ENCODE assay signal across 8 mouse cellular contexts in the genomic region with DNA sequence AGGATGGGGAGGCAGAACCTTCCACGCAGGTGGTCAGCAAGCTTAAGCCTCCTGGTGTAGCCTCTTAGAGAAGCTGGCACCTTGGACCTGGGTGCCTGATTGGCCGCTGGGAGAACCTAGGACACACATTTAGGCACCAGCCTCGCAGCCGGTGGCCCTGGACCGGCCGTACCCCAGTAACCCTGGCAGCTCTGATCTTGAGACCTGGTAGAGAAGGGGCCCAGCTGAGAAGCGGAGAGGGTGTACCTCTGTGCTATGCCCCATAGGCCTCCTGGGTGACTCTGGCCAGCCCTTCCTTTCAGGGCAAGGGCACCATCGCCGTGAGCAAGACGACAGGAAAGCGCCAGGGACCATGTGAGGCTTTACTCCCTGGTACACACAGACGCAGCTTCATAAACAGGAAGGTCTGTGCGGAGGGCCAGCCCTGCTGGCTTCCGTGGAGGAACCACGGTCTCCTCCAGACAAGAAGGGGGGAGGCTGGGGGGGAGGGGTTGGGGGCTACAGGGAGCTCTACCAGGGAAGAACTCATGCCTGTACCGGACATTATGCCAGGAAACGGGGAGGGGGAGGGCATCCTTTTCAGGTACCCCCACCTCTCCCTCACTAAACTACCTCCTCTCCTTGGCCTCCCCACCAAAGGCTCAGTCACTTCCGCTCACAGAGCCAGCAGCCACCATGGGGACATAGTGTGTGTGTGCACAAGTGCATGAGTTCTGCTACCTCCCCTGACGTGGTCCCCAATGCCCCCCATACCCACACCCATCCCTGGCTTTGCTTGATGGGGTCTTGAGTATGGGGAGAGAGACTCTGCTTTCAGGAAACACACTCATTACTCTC. TPM values are rescaled to one million over a fixed set of nuclear protein-coding genes. Genes with fewer than 3 reads are reported as not detected.
DNase-seq lines count a peak whose midpoint lies in the region; ATAC-seq and TF ChIP-seq lines count a peak whose summit lies in the region.

No protein-coding gene starts in this region.

- peak overlapping the region; percentile 61 for H3K9ac ChIP-seq in forebrain, embryonic 16.5 days (replicated peaks; ENCODE audit: low read depth, low read length)
- H3K9ac ChIP-seq in liver, embryonic 14.5 days (replicated peaks), result no peak overlapping the region
- H3K9ac ChIP-seq in neural tube, embryonic 12.5 days, result peak overlapping the region; percentile 44

- peaks cover 52% of the 10 kb centered on the region for H3K4me1 ChIP-seq in forebrain, embryonic 16.5 days (replicated peaks; ENCODE audit: control insufficient read depth, insufficient read depth, low read length)
- H3K4me1 ChIP-seq in liver, embryonic 14.5 days (replicated peaks; ENCODE audit: control insufficient read depth in 2 of 2, insufficient read depth in 2 of 2, low read length in 1 of 2), result peaks cover 0 to 7% of the 10 kb centered on the region in 2 experiments; a peak in 2 of 4 replicates
- H3K4me1 ChIP-seq in neural tube, embryonic 12.5 days, result peaks cover 43% of the 10 kb centered on the region

- TF ChIP-seq CTCF in liver, embryonic 14.5 days (IDR thresholded peaks at IDR 0.05; ENCODE audit: low read depth), result no peak

- 28% methylated on average over 19 of the region's 19 CpGs for WGBS in forebrain, embryonic 16.5 days
- WGBS in liver, embryonic 14.5 days (ENCODE audit: insufficient replicate concordance), result 19% methylated on average over 19 of the region's 19 CpGs
- WGBS in neural tube, embryonic 12.5 days, result 52% methylated on average over 19 of the region's 19 CpGs

- H3K36me3 ChIP-seq in forebrain, embryonic 16.5 days (ENCODE audit: control insufficient read depth, insufficient read depth), result no peaks in the 10 kb centered on the region
- no peaks in the 10 kb centered on the region for H3K36me3 ChIP-seq in liver, embryonic 14.5 days (replicated peaks; ENCODE audit: control insufficient read depth, insufficient read depth, low read depth)
- H3K36me3 ChIP-seq in neural tube, embryonic 12.5 days, result peaks cover 11% of the 10 kb centered on the region; the same call in 1 of the 2 replicates

- peak overlapping the region; percentile 38 for H3K4me3 ChIP-seq in forebrain, embryonic 16.5 days (replicated peaks; ENCODE audit: low read length)
- H3K4me3 ChIP-seq in liver, embryonic 14.5 days (ENCODE audit: insufficient read depth in 1 of 2, low read depth in 2 of 2, low read length in 2 of 2), result peak overlapping the region; percentile 21 to 45
- peak overlapping the region; percentile 35 for H3K4me3 ChIP-seq in neural tube, embryonic 12.5 days

- no peak for ATAC-seq in forebrain, embryonic 16.5 days
- ATAC-seq in liver, embryonic 14.5 days (ENCODE audit: insufficient read depth), result 0 out of 2 replicates have a peak, but pooled peaks have one; percentile 22
- ATAC-seq in neural tube, embryonic 12.5 days (ENCODE audit: low FRiP score, low read depth), result 0 out of 2 replicates have a peak, but pooled peaks have one; percentile 2
- no peak for ATAC-seq in cerebellum, adult (ENCODE audit: insufficient number of reproducible peaks, low FRiP score, low TSS enrichment)

- no peak for TF ChIP-seq EP300 in liver, embryonic 14.5 days (IDR thresholded peaks at IDR 0.05; ENCODE audit: low read depth)

- no peaks in the 10 kb centered on the region for H3K27me3 ChIP-seq in forebrain, embryonic 16.5 days (replicated peaks; ENCODE audit: control insufficient read depth, insufficient read depth, low read length)
- no peaks in the 10 kb centered on the region for H3K27me3 ChIP-seq in liver, embryonic 14.5 days (ENCODE audit: control insufficient read depth, insufficient read depth, low read length)
- no peaks in the 10 kb centered on the region for H3K27me3 ChIP-seq in neural tube, embryonic 12.5 days (replicated peaks)

- H3K27ac ChIP-seq in forebrain, embryonic 16.5 days (ENCODE audit: low read length), result peak overlapping the region; percentile 96
- H3K27ac ChIP-seq in liver, embryonic 14.5 days, result no peak overlapping the region
- peak overlapping the region; percentile 92 for H3K27ac ChIP-seq in neural tube, embryonic 12.5 days

- H3K4me2 ChIP-seq in forebrain, embryonic 16.5 days (ENCODE audit: low read length), result peak overlapping the region; percentile 56
- peak overlapping the region; percentile 75 for H3K4me2 ChIP-seq in liver, embryonic 14.5 days (ENCODE audit: low read depth)
- peak overlapping the region; percentile 54 for H3K4me2 ChIP-seq in neural tube, embryonic 12.5 days (replicated peaks)

- DNase-seq in adrenal gland, postnatal 25 days, result peak; percentile 30
- DNase-seq in adrenal gland, postnatal 10 days, result no peak
- DNase-seq in induced T-regulatory cell, adult 2 months (ENCODE audit: low read depth), result peak; percentile 82
- no peak for DNase-seq in liver, embryonic 14.5 days (ENCODE audit: low read depth in 3 of 3, low spot score in 3 of 3)
- no peak for DNase-seq in urinary bladder, postnatal 14 days (ENCODE audit: low spot score)

- H3K9me3 ChIP-seq in forebrain, embryonic 16.5 days (ENCODE audit: control insufficient read depth, low read length), result no peaks in the 10 kb centered on the region
- H3K9me3 ChIP-seq in liver, embryonic 14.5 days (ENCODE audit: control insufficient read depth, low read length), result no peaks in the 10 kb centered on the region
- H3K9me3 ChIP-seq in neural tube, embryonic 12.5 days, result no peaks in the 10 kb centered on the region; the same call in 1 of the 2 replicates

RNA-seq across cellular contexts. Expression of a gene that starts 1.5 kb away (rescaled TPM):
- total RNA-seq in adrenal gland, postnatal 25 days (2021), result 11.9 and 14.5 TPM in 2 replicates
- total RNA-seq in adrenal gland, postnatal 10 days (2021), result 10 to 100 TPM; 15.5 to 17.7 TPM
- polyA plus RNA-seq in forebrain, embryonic 16.5 days (2015; fragmentation: Nextera tagmentation; extraction: Ambion mirVana), result 58.1 and 67.0 TPM in 2 replicates
- polyA plus RNA-seq in liver, embryonic 14.5 days (2012; rRNA removed), result 3.4 and 3.7 TPM in 2 replicates
- 2.9 and 3.6 TPM in 2 replicates for polyA plus RNA-seq in liver, embryonic 14.5 days (2014; fragmentation: Nextera tagmentation; extraction: Ambion mirVana)
- 65.3 and 72.9 TPM in 2 replicates for polyA plus RNA-seq in neural tube, embryonic 12.5 days (2016; fragmentation: Nextera tagmentation; extraction: Ambion mirVana)

RNA-seq across cellular contexts. Expression of a gene that starts 31.1 kb away (rescaled TPM):
- total RNA-seq in adrenal gland, postnatal 25 days (2021), result 6.5 and 7.0 TPM in 2 replicates
- 10 to 100 TPM; 12.0 to 12.4 TPM for total RNA-seq in adrenal gland, postnatal 10 days (2021)
- polyA plus RNA-seq in forebrain, embryonic 16.5 days (2015; fragmentation: Nextera tagmentation; extraction: Ambion mirVana), result 1.3 and 1.4 TPM in 2 replicates
- polyA plus RNA-seq in liver, embryonic 14.5 days (2012; rRNA removed), result 2.2 and 2.5 TPM in 2 replicates
- polyA plus RNA-seq in liver, embryonic 14.5 days (2014; fragmentation: Nextera tagmentation; extraction: Ambion mirVana), result 1.1 and 1.3 TPM in 2 replicates
- 2.8 and 3.4 TPM in 2 replicates for polyA plus RNA-seq in neural tube, embryonic 12.5 days (2016; fragmentation: Nextera tagmentation; extraction: Ambion mirVana)

RNA-seq across cellular contexts. Expression of a gene that starts 53.2 kb away (rescaled TPM):
- 2.4 and 7.8 TPM in 2 replicates for total RNA-seq in adrenal gland, postnatal 25 days (2021)
- 1 to 10 TPM; 2.5 to 2.9 TPM for total RNA-seq in adrenal gland, postnatal 10 days (2021)
- 6.4 and 8.2 TPM in 2 replicates for polyA plus RNA-seq in forebrain, embryonic 16.5 days (2015; fragmentation: Nextera tagmentation; extraction: Ambion mirVana)
- polyA plus RNA-seq in liver, embryonic 14.5 days (2012; rRNA removed), result not detected in 2 replicates
- polyA plus RNA-seq in liver, embryonic 14.5 days (2014; fragmentation: Nextera tagmentation; extraction: Ambion mirVana), result 0.04 TPM in 1 of 2 replicates, not detected in the other
- 1.9 and 2.0 TPM in 2 replicates for polyA plus RNA-seq in neural tube, embryonic 12.5 days (2016; fragmentation: Nextera tagmentation; extraction: Ambion mirVana)

Comparison
In these comparisons a context has a peak if more than half of its experiments do, and no peak if none do; other contexts are left out.
1. DNase-seq: peak in adrenal gland, postnatal 25 days (single experiment) and induced T-regulatory cell, adult 2 months (single experiment); none in adrenal gland, postnatal 10 days (single experiment), liver, embryonic 14.5 days (0 of 3) and urinary bladder, postnatal 14 days (single experiment).
2. ATAC-seq: peak in liver, embryonic 14.5 days (single experiment) and neural tube, embryonic 12.5 days (single experiment); none in forebrain, embryonic 16.5 days (single experiment) and cerebellum, adult (single experiment).
3. RNA of a gene that starts 1.5 kb away (polyA plus RNA-seq): 65.3 to 72.9 TPM in neural tube, embryonic 12.5 days and 58.1 to 67.0 TPM in forebrain, embryonic 16.5 days; 2.9 to 3.7 TPM in liver, embryonic 14.5 days; every median in the first group is over 10 times any median in the second.
4. Peak in every context shown above with its lines, with median percentiles within 50 percentile points of each other: H3K4me2 ChIP-seq and H3K4me3 ChIP-seq.